Mouse (Mus musculus) olfactory bulb, adult 2 months (tissue): ENCODE results near the gene Lpin2.

ENCODE experiments used
- CTCF ChIP-seq: fragments of 200-500 bp; IDR thresholded peaks from 2 replicates; pipeline ENCODE4 v1.5.1; 2012; ENCODE audit warnings: low read depth, mild to moderate bottlenecking, low read length, moderate library complexity; ENCODE audit not compliant: insufficient read depth
- POLR2A ChIP-seq: fragments of 200-500 bp; IDR thresholded peaks from 2 replicates; pipeline ENCODE4 v1.6.1; 2012; ENCODE audit warnings: mild to moderate bottlenecking, low read depth, low read length, moderate library complexity; ENCODE audit not compliant: insufficient read depth

- TF ChIP-seq CTCF, result no peak
- no peak for TF ChIP-seq POLR2A
Measured at GRCm38 (mm10) chr17:71227128-71227895, 45.0 kb downstream of the Lpin2 start.
